Mouse (Mus musculus) lung, postnatal 0 days (tissue): ENCODE measurements around the gene Rtn1.

Experiments used
- CTCF ChIP-seq: IDR thresholded peaks from 2 replicates; pipeline ENCODE4 v1.5.1; 2016; ENCODE audit warnings: antibody characterized with exemption, mild to moderate bottlenecking
- EP300 ChIP-seq: IDR thresholded peaks from 2 replicates; pipeline ENCODE4 v1.6.1; 2016; ENCODE audit warnings: antibody characterized with exemption, mild to moderate bottlenecking, control low read depth

DNA sequence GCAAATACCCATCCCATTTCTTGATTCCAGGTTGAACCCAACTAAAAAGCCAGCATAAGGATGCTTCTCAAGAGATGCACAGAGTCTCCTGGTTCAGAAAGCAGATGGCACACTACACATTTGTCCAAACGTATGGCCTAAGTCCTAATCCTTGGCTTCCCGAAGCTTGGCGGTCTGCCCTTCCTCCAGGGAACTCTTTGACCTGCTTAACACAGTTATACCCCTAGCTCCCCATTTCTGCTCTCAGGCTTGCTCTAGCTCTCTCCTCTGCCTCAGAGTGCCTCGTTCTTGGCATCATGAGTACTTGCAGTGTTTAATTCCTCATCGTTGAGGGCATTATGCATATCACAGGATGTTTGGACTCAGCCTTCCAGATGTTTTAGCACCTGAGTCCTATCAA is 38.8 kb downstream of the Rtn1 start:
- TF ChIP-seq CTCF: no peak
- no peak for TF ChIP-seq EP300
